Mouse (Mus musculus) right cerebral cortex, adult 18-20 months (tissue): ENCODE data around the gene Pex11g.

Experiments used
- DNase-seq: peaks from one replicate; pipeline ENCODE4 v3.0.0; 2022; ENCODE audit warnings: mixed read lengths

The Pex11g gene

GRCm38 (mm10) chr8:3467006-3467885, at the start of gene Pex11g:
TSS of gene Pex11g (minus strand) at chr8:3467680.
- peak; percentile 85 for DNase-seq

- DNase-seq: no peak
Observed at GRCm38 (mm10) chr8:3517117-3517495, 49.6 kb upstream of the Pex11g start.

GRCm38 (mm10) chr8:3516450-3517116, 49.1 kb upstream of the Pex11g start:
- peak; percentile 97 for DNase-seq

GRCm38 (mm10) chr8:3515771-3516417, 48.4 kb upstream of the Pex11g start:
- peak; percentile 66 for DNase-seq

- peak; percentile 92 for DNase-seq
Observed at GRCm38 (mm10) chr8:3515260-3515671, 47.8 kb upstream of the Pex11g start, which contains the start of gene Pnpla6. TSS of gene Pnpla6 (plus strand) at chr8:3515384.

GRCm38 (mm10) chr8:3514681-3515247, 47.3 kb upstream of the Pex11g start:
- no peak for DNase-seq

- no peak for DNase-seq
Observed at GRCm38 (mm10) chr8:3507979-3508754, 40.7 kb upstream of the Pex11g start.

- no peak for DNase-seq
Observed at GRCm38 (mm10) chr8:3502217-3502616, 34.7 kb upstream of the Pex11g start.

GRCm38 (mm10) chr8:3500235-3501090, 33.0 kb upstream of the Pex11g start, which contains the start of gene Mcoln1:
TSS of gene Mcoln1 (plus strand) at chr8:3500457.
- peak; percentile 98 for DNase-seq

GRCm38 (mm10) chr8:3499751-3500150, 32.3 kb upstream of the Pex11g start:
- no peak for DNase-seq

- no peak for DNase-seq
Observed at GRCm38 (mm10) chr8:3498583-3498982, 31.1 kb upstream of the Pex11g start.

GRCm38 (mm10) chr8:3496428-3496748, 28.9 kb upstream of the Pex11g start:
- no peak for DNase-seq

- DNase-seq: no peak
Observed at GRCm38 (mm10) chr8:3495578-3496427, 28.3 kb upstream of the Pex11g start.

- no peak for DNase-seq
Observed at GRCm38 (mm10) chr8:3493845-3494208, 26.3 kb upstream of the Pex11g start.

GRCm38 (mm10) chr8:3492901-3493844, 25.7 kb upstream of the Pex11g start, which contains the start of gene Zfp358:
TSS of gene Zfp358 (plus strand) at chr8:3493138.
- DNase-seq: peak; percentile 74

GRCm38 (mm10) chr8:3485192-3485591, 17.7 kb upstream of the Pex11g start:
- no peak for DNase-seq

- DNase-seq: no peak
Observed at GRCm38 (mm10) chr8:3483546-3483945, 16.1 kb upstream of the Pex11g start.

- DNase-seq: no peak
Observed at GRCm38 (mm10) chr8:3482240-3482740, 14.8 kb upstream of the Pex11g start.

GRCm38 (mm10) chr8:3481605-3482004, 14.1 kb upstream of the Pex11g start:
- no peak for DNase-seq
